Mouse (Mus musculus) hindbrain, postnatal 0 days (tissue): ENCODE results near the gene Rnf114. TPM values are rescaled to one million over a fixed set of nuclear protein-coding genes. Genes with fewer than 3 reads are reported as not detected.

Experiments
- ATAC-seq: fragments of 200-750 bp; cut with Nextera tagmentation; 2 replicates; pipeline ENCODE4 v1.8.0; 2017; ENCODE audit warnings: mild to moderate bottlenecking, moderate TSS enrichment, moderate library complexity
- DNase-seq: peaks from one replicate; pipeline ENCODE4 v3.0.0-alpha.2; 2015; ENCODE audit warnings: low spot score
- H3K27ac ChIP-seq: fragments of 300-500 bp; sonication (generic); 2 replicates; pipeline ENCODE4 v1.5.1; 2014; ENCODE audit warnings: mild to moderate bottlenecking
- H3K27me3 ChIP-seq: fragments of 300-500 bp; sonication (generic); 2 replicates; pipeline ENCODE4 v1.6.1; 2014; ENCODE audit warnings: low read length, mixed read lengths; ENCODE audit not compliant: insufficient read depth
- H3K36me3 ChIP-seq: fragments of 300-500 bp; sonication (generic); 2 replicates; pipeline ENCODE4 v1.6.1; 2014; ENCODE audit warnings: low read length, mixed read lengths; ENCODE audit not compliant: insufficient read depth
- H3K4me1 ChIP-seq: fragments of 300-500 bp; sonication (generic); 2 replicates; pipeline ENCODE4 v1.6.1; 2014; ENCODE audit warnings: antibody characterized with exemption, low read length, mixed read lengths; ENCODE audit not compliant: insufficient read depth
- H3K4me2 ChIP-seq: fragments of 300-500 bp; sonication (generic); 2 replicates; pipeline ENCODE4 v1.6.1; 2014; ENCODE audit warnings: low read depth, mild to moderate bottlenecking, low read length, moderate library complexity, mixed read lengths
- H3K4me3 ChIP-seq: fragments of 300-500 bp; sonication (generic); 2 replicates; pipeline ENCODE4 v1.5.1; 2014; ENCODE audit warnings: low read length
- H3K9ac ChIP-seq: fragments of 300-500 bp; sonication (generic); replicated peaks from 2 replicates; pipeline ENCODE4 v1.6.1; 2014; ENCODE audit warnings: mild to moderate bottlenecking, low read length, moderate library complexity, mixed read lengths
- H3K9me3 ChIP-seq: fragments of 300-500 bp; sonication (generic); 2 replicates; pipeline ENCODE4 v1.6.1; 2016; ENCODE audit warnings: low read length, mixed read lengths
- CTCF ChIP-seq: IDR thresholded peaks from 2 replicates; pipeline ENCODE4 v1.5.1; 2016; ENCODE audit warnings: antibody characterized with exemption, control low read depth, low read depth
- WGBS: fragments of 180-500 bp; shearing (Covaris S2); extraction: QIAGEN DNeasy Blood & Tissue Kit; methylation state at CpG from one replicate; pipeline ENCODE4 v1.1.7; 2014; 5-methylcytosine and 5-hydroxymethylcytosine counted together
- polyA plus RNA-seq: library from polyadenylated mRNA; unstranded; fragments of >200 nt; fragmentation: Nextera tagmentation; extraction: Ambion mirVana; gene quantifications from 2 replicates; pipeline ENCODE4 v1.2.1, GENCODE M21; 2015
- total RNA-seq: library from RNA; depleted of rRNA; stranded (reverse); fragments of >200 nt; gene quantifications from 2 replicates; pipeline ENCODE4 v1.2.3, GENCODE M21; 2014

Gene Rnf114
- total and polyA plus RNA-seq, 2 experiments from 2014 or later: 85.8 to 89.6 TPM

GRCm38 (mm10) chr2:167449331-167450275 is 42.8 kb upstream of the Rnf114 start:
- H3K9ac ChIP-seq: no peak overlapping the region
- TF ChIP-seq CTCF: no peak
- H3K36me3 ChIP-seq: peaks cover 10% of the 10 kb centered on the region
- no peaks in the 10 kb centered on the region for H3K9me3 ChIP-seq
- no peaks in the 10 kb centered on the region for H3K27me3 ChIP-seq
- no peak for ATAC-seq
- H3K4me3 ChIP-seq: no peak overlapping the region
- 81% methylated on average over 21 of the region's 21 CpGs for WGBS
- H3K4me1 ChIP-seq: no peaks in the 10 kb centered on the region
- H3K27ac ChIP-seq: no peak overlapping the region
- DNase-seq: no peak
- H3K4me2 ChIP-seq: no peak overlapping the region

GRCm38 (mm10) chr2:167450647-167451046 is 41.8 kb upstream of the Rnf114 start:
- Histone ChIP-seq H3K27ac (no peak overlapping the region), H3K4me3 (no peak overlapping the region), H3K9ac (no peak overlapping the region), H3K27me3 (no peaks in the 10 kb centered on the region), H3K4me2 (no peak overlapping the region), H3K36me3 (peaks cover 10% of the 10 kb centered on the region), H3K4me1 (no peaks in the 10 kb centered on the region), H3K9me3 (no peaks in the 10 kb centered on the region)
- DNase-seq (no peak), ATAC-seq (no peak)
- 89% methylated on average over 8 of the region's 8 CpGs for WGBS
- peak; percentile 44 for TF ChIP-seq CTCF

- peaks cover 10% of the 10 kb centered on the region for H3K36me3 ChIP-seq
- DNase-seq: peak; percentile 61
- 63% methylated on average over 3 of the region's 3 CpGs for WGBS
Observed at GRCm38 (mm10) chr2:167453814-167454213, 38.6 kb upstream of the Rnf114 start.

GRCm38 (mm10) chr2:167456361-167457020 is 36.0 kb upstream of the Rnf114 start:
- Histone ChIP-seq H3K4me3 (no peak overlapping the region), H3K4me1 (no peaks in the 10 kb centered on the region), H3K27me3 (no peaks in the 10 kb centered on the region), H3K4me2 (no peak overlapping the region), H3K9ac (no peak overlapping the region), H3K27ac (no peak overlapping the region), H3K36me3 (peaks cover 9% of the 10 kb centered on the region), H3K9me3 (no peaks in the 10 kb centered on the region)
- TF ChIP-seq CTCF: no peak
- peak; percentile 9 for DNase-seq
- no peak for ATAC-seq
- 57% methylated on average over 5 of the region's 5 CpGs for WGBS

More at GRCm38 (mm10) chr2:167453814-167454213, 38.6 kb upstream of the Rnf114 start:
- Histone ChIP-seq H3K9me3 (no peaks in the 10 kb centered on the region), H3K4me2 (no peak overlapping the region), H3K4me1 (no peaks in the 10 kb centered on the region), H3K9ac (no peak overlapping the region), H3K4me3 (no peak overlapping the region), H3K27me3 (no peaks in the 10 kb centered on the region), H3K27ac (no peak overlapping the region)
- TF ChIP-seq CTCF: no peak
- no peak for ATAC-seq

GRCm38 (mm10) chr2:167457213-167457612 is 35.2 kb upstream of the Rnf114 start:
- DNase-seq (peak; percentile 45), ATAC-seq (no peak)
- Histone ChIP-seq H3K4me1 (no peaks in the 10 kb centered on the region), H3K4me3 (no peak overlapping the region), H3K4me2 (no peak overlapping the region), H3K27ac (no peak overlapping the region), H3K9me3 (no peaks in the 10 kb centered on the region), H3K27me3 (no peaks in the 10 kb centered on the region), H3K9ac (no peak overlapping the region), H3K36me3 (peaks cover 13% of the 10 kb centered on the region)
- no peak for TF ChIP-seq CTCF
- 64% methylated on average over 9 of the region's 9 CpGs for WGBS

GRCm38 (mm10) chr2:167458548-167458947 is 33.9 kb upstream of the Rnf114 start:
- WGBS: 90% methylated on average over 3 of the region's 3 CpGs
- H3K9ac ChIP-seq: no peak overlapping the region
- no peak for ATAC-seq

More at GRCm38 (mm10) chr2:167458548-167458947, 33.9 kb upstream of the Rnf114 start:
- Histone ChIP-seq H3K4me1 (no peaks in the 10 kb centered on the region), H3K36me3 (peaks cover 7% of the 10 kb centered on the region), H3K27me3 (no peaks in the 10 kb centered on the region), H3K4me3 (no peak overlapping the region), H3K9me3 (no peaks in the 10 kb centered on the region), H3K27ac (no peak overlapping the region), H3K4me2 (no peak overlapping the region)
- no peak for TF ChIP-seq CTCF
- no peak for DNase-seq
